Mouse (Mus musculus) thymus, postnatal 36 days (tissue): ENCODE data around the gene Rgs3.
A peak's percentile ranks its signal among the peaks of the same experiment; 100 is the strongest.

Experiments used
- DNase-seq, 2 experiments: peaks; one replicate each; pipeline ENCODE4 v3.0.0; 2022; ENCODE audit warnings: mixed read lengths in 2 of 2

The Rgs3 gene

GRCm38 (mm10) chr4:62606905-62607304, 47.3 kb downstream of the Rgs3 start:
- DNase-seq, result no peak

GRCm38 (mm10) chr4:62607345-62607744, 47.7 kb downstream of the Rgs3 start:
- DNase-seq, result no peak

- no peak for DNase-seq
Measured at GRCm38 (mm10) chr4:62607805-62608204, 48.2 kb downstream of the Rgs3 start.

GRCm38 (mm10) chr4:62609333-62609732, 49.7 kb downstream of the Rgs3 start:
- DNase-seq, result no peak

GRCm38 (mm10) chr4:62610142-62610675, 50.6 kb downstream of the Rgs3 start:
- no peak for DNase-seq

- no peak for DNase-seq
Measured at GRCm38 (mm10) chr4:62612601-62613501, 53.2 kb downstream of the Rgs3 start.

- no peak for DNase-seq
Measured at GRCm38 (mm10) chr4:62613646-62614365, 54.2 kb downstream of the Rgs3 start.

GRCm38 (mm10) chr4:62617856-62618440, 58.3 kb downstream of the Rgs3 start:
- DNase-seq, result no peak

GRCm38 (mm10) chr4:62619232-62619964, 59.8 kb downstream of the Rgs3 start:
- peak; percentile 29 to 52 for DNase-seq

GRCm38 (mm10) chr4:62619965-62620244, 60.3 kb downstream of the Rgs3 start:
- DNase-seq, result no peak

- no peak for DNase-seq
Measured at GRCm38 (mm10) chr4:62621151-62621550, 61.5 kb downstream of the Rgs3 start.

- DNase-seq, result no peak
Measured at GRCm38 (mm10) chr4:62621880-62622675, 62.4 kb downstream of the Rgs3 start.

GRCm38 (mm10) chr4:62623251-62624015, 63.8 kb downstream of the Rgs3 start:
- no peak for DNase-seq

GRCm38 (mm10) chr4:62624679-62625450, 65.2 kb downstream of the Rgs3 start:
- no peak for DNase-seq

GRCm38 (mm10) chr4:62625451-62626061, 65.9 kb downstream of the Rgs3 start:
- no peak for DNase-seq

- no peak for DNase-seq
Measured at GRCm38 (mm10) chr4:62626228-62627026, 66.8 kb downstream of the Rgs3 start.

- DNase-seq, result no peak
Measured at GRCm38 (mm10) chr4:62627331-62627730, 67.7 kb downstream of the Rgs3 start.

GRCm38 (mm10) chr4:62628547-62628946, 68.9 kb downstream of the Rgs3 start:
- DNase-seq, result no peak

- DNase-seq, result no peak
Measured at GRCm38 (mm10) chr4:62629461-62629860, 69.8 kb downstream of the Rgs3 start.
